Mouse (Mus musculus) brown adipose tissue, adult 24 weeks (tissue): ENCODE data around the gene Gm20388. TPM values are rescaled to one million over a fixed set of nuclear protein-coding genes. Genes with fewer than 3 reads are reported as not detected.
"Not testable (repeated sequence)": the region's sequence is repeated elsewhere in the genome, so short reads cannot be mapped to it uniquely, and the experiment has no call there.

Source experiments
- H3K27ac ChIP-seq: fragments of 200-500 bp; replicated peaks from 2 replicates; pipeline ENCODE4 v1.5.1; 2012; ENCODE audit warnings: low read depth, mild to moderate bottlenecking, low read length
- H3K4me1 ChIP-seq: fragments of 200-500 bp; 2 replicates; pipeline ENCODE4 v1.6.1; 2012; ENCODE audit warnings: low read length, mixed read lengths; ENCODE audit not compliant: control insufficient read depth, insufficient read depth, insufficient read length
- H3K4me3 ChIP-seq: fragments of 200-500 bp; 2 replicates; pipeline ENCODE4 v1.5.1; 2012; ENCODE audit warnings: low read depth, mild to moderate bottlenecking, low read length, moderate library complexity; ENCODE audit not compliant: insufficient read depth
- polyA plus RNA-seq: library from polyadenylated mRNA; stranded (reverse); fragments of >200 nt; gene quantifications from 2 replicates; pipeline ENCODE4 v1.2.4, GENCODE M21; 2012; ENCODE audit not compliant: missing spikeins, insufficient read depth, insufficient read length

The Gm20388 gene
- polyA plus RNA-seq, 1 experiment: 44.7 TPM

DNA sequence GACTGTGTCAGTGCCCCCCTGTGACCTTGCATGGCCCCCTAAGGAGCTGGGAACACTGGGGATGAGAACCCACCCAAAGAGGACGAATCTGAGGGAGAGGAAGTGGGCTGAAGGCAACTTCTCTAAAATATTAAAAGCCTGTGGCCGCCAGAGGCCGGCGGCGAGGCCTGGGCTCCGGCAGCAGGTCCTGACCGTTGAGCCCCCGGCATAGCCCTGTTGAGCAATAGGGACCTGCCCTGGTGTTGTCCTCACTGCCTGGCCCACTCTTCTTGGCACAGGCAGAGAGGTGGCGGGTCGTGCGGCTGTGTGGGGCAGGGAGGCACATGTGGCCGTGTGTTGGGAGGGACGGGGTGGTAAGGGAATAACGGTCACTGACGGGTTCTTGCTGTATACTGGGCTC, 882.1 kb downstream of the Gm20388 start:
- Histone ChIP-seq H3K4me1 (no peaks in the 10 kb centered on the region), H3K4me3 (no peak overlapping the region)

DNA sequence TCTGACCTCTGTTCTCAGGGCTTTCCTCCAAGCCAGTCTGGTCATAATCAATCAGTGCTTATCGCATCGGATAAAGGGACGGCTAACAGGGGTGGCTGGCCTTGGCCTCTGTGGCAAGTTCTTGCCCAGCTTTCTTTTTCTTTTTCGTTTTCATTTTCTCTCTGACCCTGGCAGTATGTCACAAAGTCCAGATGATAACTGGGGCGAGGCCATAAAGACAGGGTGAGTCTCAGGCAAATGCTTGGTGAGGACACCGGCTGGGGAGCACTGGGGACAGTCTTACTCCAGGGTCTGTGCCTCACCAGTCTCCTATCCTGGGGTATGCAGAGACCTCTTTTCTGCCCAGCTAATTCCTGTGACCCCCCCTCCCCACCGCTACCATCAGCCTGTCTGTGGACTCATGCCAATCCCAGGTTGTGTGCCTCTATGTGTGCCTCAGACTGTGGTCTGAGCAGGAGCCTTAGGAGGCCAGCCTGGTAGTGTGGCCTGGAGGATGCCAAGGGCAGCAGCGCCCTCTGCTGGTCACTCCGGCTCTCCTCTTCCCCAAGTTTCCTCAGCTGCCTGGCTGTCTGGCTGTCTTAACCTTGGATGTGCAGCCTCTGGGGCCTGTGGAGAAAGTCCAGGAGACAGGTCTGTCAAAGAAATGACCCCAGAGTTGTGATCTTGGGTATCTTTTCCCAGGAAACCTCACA, 885.4 kb downstream of the Gm20388 start:
- no peaks in the 10 kb centered on the region for H3K4me1 ChIP-seq
- no peak overlapping the region for H3K27ac ChIP-seq
- no peak overlapping the region for H3K4me3 ChIP-seq

More for the DNA sequence above, 882.1 kb downstream of the Gm20388 start:
- no peak overlapping the region for H3K27ac ChIP-seq

DNA sequence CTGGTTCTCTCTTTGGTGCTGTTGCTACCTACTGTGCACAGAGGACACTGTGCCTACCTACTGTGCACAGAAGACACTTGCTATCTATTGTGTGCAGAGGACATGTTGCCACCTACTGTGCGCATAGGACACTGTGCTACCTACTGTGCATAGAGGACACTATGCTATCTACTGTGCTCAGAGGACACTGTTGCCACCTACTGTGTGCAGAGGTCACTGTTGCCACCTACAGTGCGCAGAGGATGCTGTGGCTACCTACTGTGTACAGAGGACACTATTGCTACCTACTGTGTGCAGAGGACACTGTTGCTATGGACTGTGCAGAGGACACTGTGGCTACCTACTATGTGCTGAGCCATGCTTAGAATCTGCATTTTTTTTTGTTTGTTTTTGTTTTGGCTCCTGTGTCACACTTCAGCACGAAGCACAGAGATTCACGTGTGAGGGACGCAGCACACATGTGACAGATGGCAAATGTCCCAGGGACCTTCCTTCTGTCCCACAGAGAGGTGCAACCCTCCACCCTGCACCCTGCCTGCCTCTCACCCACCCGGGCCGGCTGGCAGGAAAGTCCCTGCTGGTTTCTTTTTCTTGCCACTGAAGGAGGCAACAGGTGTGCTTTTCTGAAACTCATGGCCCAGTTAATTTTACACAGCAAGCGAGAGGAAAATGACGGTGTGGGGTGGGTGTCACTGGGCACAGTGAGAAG, 886.5 kb downstream of the Gm20388 start:
- H3K4me3 ChIP-seq: no peak overlapping the region
- no peaks in the 10 kb centered on the region for H3K4me1 ChIP-seq
- no peak overlapping the region for H3K27ac ChIP-seq

DNA sequence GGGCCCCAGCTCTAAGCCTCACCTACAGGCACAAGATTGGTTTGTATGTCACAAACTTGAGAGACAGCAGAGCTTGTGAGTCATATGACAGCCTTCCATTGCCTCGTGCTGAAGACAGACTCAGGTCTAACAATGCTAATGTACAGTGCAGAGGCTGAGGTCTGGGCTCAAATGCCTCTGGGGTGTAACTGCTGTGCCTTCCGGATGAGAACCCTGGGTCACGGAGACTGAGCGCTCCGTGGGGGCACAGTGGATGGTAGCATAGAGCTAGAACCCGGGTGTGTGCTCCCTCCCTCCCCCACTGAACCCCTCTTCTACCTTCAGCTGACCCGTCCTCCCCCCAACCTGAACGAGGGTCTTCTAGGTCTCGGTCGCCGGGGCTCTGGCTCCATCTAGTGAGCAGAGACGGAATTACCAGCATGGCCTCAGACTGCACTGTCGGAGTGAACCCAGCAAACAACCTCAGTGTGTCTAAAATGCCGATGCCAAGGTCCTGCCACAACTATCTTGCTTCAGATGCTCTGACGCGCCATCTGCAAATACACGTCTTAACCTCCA, 889.7 kb downstream of the Gm20388 start:
- H3K27ac ChIP-seq: no peak overlapping the region
- no peak overlapping the region for H3K4me3 ChIP-seq
- H3K4me1 ChIP-seq: no peaks in the 10 kb centered on the region

DNA sequence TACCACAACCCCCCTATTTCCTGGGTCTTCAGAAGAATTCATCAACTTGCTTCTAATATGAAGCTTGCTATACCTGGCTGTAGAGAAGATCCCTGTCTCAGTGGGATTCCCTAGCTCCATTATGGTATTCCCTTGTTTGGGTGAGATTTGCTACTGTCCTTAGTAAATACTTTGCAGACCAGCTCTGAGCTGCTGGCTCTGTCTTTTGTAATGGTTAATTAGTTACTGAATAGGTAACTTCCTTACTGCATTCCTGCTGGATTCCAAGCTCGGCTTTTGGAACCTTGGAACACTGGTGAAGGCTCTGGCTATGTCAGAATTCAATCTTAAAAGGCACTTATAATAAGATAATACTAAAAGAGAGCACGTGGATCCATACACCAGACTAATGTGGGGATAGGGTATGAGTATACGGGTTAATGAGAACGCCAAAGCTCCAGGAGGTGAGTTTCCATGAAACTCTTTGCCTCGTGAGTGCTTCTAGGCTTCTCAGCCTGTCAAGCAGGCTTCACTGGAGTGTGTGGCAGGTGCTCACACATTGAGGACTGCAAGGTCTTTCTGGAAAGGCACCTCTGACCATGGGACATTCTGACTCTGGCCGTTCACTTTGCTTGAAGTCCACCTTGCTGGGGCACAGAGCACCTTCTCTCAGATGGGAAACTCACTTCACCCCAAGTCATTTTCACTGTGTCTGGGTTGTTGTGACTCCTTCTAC, 893.2 kb downstream of the Gm20388 start:
- not testable (repeated sequence) for H3K27ac ChIP-seq, H3K4me3 ChIP-seq, H3K4me1 ChIP-seq

DNA sequence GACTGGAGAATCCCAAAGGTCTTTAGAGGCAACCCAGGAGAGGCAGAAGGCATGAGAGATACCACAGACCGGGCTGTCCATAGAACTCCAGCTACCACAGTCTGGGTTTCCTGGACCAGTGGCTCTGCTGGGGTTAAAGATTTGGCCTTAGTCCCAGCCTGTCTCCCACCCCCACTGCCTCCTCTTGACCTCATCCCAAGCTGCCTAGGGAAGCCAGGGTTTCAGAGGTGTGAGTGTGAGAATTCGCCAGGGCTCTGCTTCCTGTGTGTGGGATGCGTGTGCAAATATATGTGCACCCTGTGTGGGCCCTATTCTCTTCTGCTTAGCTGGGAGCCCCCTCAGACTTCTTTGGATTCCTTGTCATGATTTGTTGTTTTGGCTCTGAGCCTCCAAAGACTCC, 894.1 kb downstream of the Gm20388 start:
- Histone ChIP-seq H3K4me3 (no peak overlapping the region), H3K27ac (no peak overlapping the region), H3K4me1 (no peaks in the 10 kb centered on the region)

DNA sequence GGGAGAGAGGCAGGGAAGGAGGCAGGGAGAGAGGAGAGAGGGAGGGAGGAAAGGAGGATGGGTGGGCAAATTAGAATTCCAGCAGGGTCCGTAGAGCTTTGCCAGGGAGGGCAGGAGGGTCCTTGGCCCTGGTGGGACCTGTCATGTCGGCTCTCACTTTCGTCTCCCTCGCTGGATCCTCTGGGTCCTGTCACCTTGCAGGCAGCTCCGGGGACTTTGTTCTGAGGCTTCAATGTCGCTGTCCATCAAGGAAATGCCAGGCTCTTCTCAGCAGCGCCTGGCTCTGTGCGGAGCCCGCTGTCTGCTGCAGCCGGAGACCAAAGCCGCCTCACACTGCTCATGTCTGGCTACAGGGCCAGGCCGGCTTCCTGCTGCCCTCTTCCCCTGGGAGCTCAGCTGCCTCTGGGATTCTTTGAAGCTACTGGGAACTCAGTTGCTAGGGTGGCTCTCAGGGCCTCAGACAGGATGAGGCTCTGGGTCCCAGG, 896.2 kb downstream of the Gm20388 start:
- H3K4me1 ChIP-seq: no peaks in the 10 kb centered on the region
- no peak overlapping the region for H3K27ac ChIP-seq
- H3K4me3 ChIP-seq: no peak overlapping the region

DNA sequence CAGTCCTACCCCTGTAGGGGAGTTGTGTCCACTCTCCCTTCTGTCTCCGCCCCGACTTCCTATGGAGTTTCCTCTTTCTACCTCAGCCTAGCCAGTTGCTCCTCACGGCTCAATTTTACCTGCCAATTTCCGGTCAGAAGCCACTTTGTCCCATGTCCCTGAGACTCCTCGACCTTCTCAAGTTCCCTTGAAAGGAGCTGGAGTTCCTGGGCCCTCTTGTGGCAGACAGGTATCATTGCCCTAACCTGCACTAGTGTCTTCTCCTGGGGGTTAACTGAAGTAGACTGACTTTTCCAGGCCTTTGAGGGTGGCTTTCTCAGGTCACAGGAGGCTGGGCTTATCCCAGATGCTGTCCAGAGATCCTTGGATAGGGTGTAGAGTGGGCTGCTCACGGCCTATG, 897.1 kb downstream of the Gm20388 start:
- Histone ChIP-seq H3K4me3 (no peak overlapping the region), H3K27ac (no peak overlapping the region), H3K4me1 (peaks cover 4% of the 10 kb centered on the region; the same call in 1 of the 2 replicates)

DNA sequence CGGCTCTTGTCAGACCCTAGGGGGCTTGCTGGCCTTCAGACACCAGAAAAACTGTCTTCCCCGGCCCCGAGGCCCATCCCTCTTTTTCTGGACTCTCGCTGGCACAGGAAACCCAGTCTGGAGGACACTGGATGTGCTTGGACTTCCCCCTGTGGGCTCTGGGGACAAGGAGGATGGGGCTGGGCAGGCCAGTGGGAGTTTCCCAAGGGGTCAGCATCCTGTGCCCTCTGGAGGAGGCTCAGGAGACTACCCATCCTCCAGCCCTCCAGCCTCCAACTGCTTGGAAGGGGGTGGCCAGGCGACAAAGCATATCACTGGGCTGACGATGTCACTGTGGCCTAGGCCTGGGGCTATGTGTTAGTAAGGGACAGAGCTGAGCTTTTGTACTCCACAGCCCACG, 898.4 kb downstream of the Gm20388 start:
- no peak overlapping the region for H3K4me3 ChIP-seq
- H3K4me1 ChIP-seq: peaks cover 8% of the 10 kb centered on the region; the same call in 1 of the 2 replicates
- no peak overlapping the region for H3K27ac ChIP-seq

DNA sequence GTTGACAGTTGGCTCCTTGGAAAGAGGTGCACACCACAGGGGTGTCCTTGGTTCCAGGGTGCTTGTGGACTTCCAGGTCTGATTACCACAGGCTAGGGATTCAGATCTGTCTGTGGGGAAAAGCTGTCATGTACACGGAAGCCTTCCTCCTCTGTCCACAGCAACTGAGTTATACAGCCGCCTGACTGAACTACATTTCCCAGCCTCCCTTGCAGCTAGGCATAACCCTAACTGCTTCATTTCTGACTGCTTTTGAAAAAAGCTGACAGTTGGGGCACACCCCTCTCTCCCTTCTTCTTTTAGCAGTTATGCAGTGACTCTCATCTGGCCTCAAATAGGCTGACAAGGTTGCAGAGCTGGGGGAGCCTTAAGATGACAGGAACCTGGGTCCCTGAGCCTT, 901.3 kb downstream of the Gm20388 start:
- peaks cover 8% of the 10 kb centered on the region; the same call in 1 of the 2 replicates for H3K4me1 ChIP-seq
- no peak overlapping the region for H3K4me3 ChIP-seq
- H3K27ac ChIP-seq: no peak overlapping the region

DNA sequence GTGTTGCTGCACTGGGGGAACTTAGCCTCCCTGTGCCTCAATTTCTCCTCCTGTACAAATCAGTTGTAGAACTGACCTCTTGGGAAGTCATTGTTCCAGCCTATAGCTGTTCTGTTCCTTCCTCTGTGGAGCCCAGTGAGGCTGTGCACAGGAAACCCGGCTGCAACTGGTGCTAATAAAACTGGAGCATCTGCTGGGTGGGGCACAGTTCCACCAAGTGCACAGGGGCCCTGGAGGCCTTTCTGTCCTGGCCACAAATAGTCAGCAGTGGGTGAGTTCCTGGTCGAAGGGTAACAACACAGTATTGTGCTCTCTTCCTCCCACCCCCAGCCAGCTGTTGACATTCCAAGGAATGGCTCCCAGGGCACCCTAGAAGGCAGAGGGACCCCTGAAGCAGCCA, 902.4 kb downstream of the Gm20388 start:
- H3K27ac ChIP-seq: no peak overlapping the region
- H3K4me3 ChIP-seq: no peak overlapping the region
- H3K4me1 ChIP-seq: peaks cover 8% of the 10 kb centered on the region; the same call in 1 of the 2 replicates

DNA sequence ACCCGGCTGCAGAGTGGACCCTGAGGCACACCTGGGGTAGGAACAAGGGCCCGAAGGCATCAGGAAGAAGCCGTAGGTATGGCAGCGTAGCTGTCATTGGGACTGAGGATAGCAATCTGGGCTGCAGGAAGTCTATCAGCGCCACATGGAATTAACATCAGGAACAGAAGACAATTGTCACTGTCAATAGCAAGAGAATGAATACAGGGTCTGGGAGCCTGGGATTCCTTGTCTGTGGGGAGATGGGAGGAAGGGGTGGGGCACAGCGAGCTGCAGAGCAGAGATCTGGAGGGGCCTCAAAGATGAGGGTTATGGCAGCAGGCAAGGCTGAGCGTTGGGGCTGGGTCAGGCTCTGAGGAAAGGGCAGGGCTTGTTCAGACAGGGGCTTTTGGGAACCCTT, 903.2 kb downstream of the Gm20388 start:
- Histone ChIP-seq H3K27ac (no peak overlapping the region), H3K4me3 (no peak overlapping the region), H3K4me1 (peaks cover 8% of the 10 kb centered on the region; the same call in 1 of the 2 replicates)

DNA sequence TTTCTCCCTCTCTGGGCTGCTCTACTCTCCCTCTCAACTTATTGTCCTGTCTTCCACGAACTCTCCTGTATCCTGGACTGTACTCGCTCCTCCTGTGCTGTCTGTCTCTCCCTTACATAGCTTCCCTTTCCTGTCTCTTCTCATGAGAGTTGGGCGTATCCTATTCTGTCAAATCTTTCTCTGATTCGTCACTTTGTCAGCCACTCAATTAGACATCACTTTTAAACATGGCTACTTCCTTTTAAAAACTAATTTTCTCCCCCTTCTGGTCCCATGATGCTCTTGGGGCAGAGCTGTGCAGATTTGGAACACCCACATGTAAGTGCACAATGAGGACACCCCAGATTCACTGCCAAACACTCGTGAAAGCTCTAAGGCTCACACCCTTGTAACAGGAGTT, 905.7 kb downstream of the Gm20388 start:
- Histone ChIP-seq H3K4me3 (no peak overlapping the region), H3K4me1 (peaks cover 8% of the 10 kb centered on the region; the same call in 1 of the 2 replicates), H3K27ac (no peak overlapping the region)

DNA sequence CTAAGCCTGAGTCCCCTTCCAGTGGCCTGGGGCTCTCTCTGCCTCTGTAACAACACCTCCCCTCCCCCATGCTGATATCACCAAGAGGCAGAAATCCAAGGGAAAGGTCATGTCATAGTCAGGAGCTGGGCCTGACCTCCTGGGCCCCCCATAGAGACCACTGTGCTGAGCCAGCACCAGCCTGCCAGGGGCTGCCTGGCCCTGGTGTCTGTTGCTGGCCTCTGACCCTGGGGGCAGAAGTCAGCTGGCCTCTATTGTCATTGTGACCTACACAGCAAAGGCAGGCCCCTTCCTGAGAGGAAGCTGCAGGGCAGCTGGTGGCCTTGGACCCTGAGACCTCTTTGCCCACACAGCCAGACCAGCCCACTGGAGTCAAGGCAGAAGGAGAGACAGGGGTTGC, 909.3 kb downstream of the Gm20388 start:
- H3K4me3 ChIP-seq: no peak overlapping the region

More for the DNA sequence above, 909.3 kb downstream of the Gm20388 start:
- H3K4me1 ChIP-seq: no peaks in the 10 kb centered on the region
- no peak overlapping the region for H3K27ac ChIP-seq
